Mouse (Mus musculus): ENCODE data around the gene Ap2a2. TPM values are rescaled to one million over a fixed set of nuclear protein-coding genes. Genes with fewer than 3 reads are reported as not detected.
A peak's percentile ranks its signal among the peaks of the same experiment; 100 is the strongest.
"Not testable (repeated sequence)": the region's sequence is repeated elsewhere in the genome, so short reads cannot be mapped to it uniquely, and the experiment has no call there.

Gene Ap2a2
- polyA plus RNA-seq, 1 experiment from 2014 or later: 70.3 TPM

- H3K9me3 ChIP-seq (ENCODE audit: control insufficient read depth, low read length); H3K27ac ChIP-seq (replicated peaks; ENCODE audit: low read depth, low read length); H3K27me3 ChIP-seq (ENCODE audit: control insufficient read depth, insufficient read depth, low read length); H3K4me3 ChIP-seq (ENCODE audit: low read depth, low read length); H3K36me3 ChIP-seq (ENCODE audit: control insufficient read depth, insufficient read depth, low read length); DNase-seq (ENCODE audit: low spot score); H3K4me2 ChIP-seq (ENCODE audit: low read depth, severe bottlenecking); H3K4me1 ChIP-seq (ENCODE audit: control insufficient read depth, insufficient read depth, low read length); H3K9ac ChIP-seq (ENCODE audit: low read length): not testable (repeated sequence)
- 82% methylated on average over 5 of the region's 5 CpGs for WGBS
- ATAC-seq (ENCODE audit: insufficient number of reproducible peaks, low FRiP score, low TSS enrichment, low read depth): peak; percentile 57
Observed at GRCm38 (mm10) chr7:141639335-141639890, 77.4 kb downstream of the Ap2a2 start.

DNA sequence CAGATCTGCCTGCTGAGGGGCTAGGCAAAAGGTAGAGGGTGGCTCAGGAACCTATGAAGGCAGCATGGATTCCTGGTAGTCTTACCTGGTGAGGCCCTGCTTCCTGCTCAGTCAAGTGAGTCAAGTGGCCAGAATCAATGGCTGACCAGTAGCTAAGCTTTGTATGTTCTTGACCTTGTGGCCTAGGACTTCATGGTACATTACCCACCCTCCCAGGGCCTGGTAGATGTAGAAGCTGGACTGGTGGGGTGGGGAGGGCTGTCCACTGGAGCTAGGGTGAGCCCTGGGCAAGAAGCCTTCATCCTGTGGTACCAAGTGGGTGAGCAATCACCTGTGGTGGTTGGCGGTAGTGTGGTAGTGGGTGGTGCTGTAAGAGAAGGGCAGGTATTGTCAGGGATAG is 80.4 kb downstream of the Ap2a2 start:
- WGBS: 91% methylated on average over 1 of the region's 1 CpGs
- H3K9me3 ChIP-seq (ENCODE audit: control insufficient read depth, low read length): no peaks in the 10 kb centered on the region
- H3K27ac ChIP-seq (replicated peaks; ENCODE audit: low read depth, low read length): no peak overlapping the region
- DNase-seq (ENCODE audit: low spot score) (no peak), ATAC-seq (ENCODE audit: insufficient number of reproducible peaks, low FRiP score, low TSS enrichment, low read depth) (no peak)
- H3K27me3 ChIP-seq (ENCODE audit: control insufficient read depth, insufficient read depth, low read length): no peaks in the 10 kb centered on the region
- no peak overlapping the region for H3K4me2 ChIP-seq (ENCODE audit: low read depth, severe bottlenecking)
- no peaks in the 10 kb centered on the region for H3K36me3 ChIP-seq (ENCODE audit: control insufficient read depth, insufficient read depth, low read length)
- H3K4me1 ChIP-seq (ENCODE audit: control insufficient read depth, insufficient read depth, low read length): no peaks in the 10 kb centered on the region
- H3K9ac ChIP-seq (ENCODE audit: low read length): no peak overlapping the region
- H3K4me3 ChIP-seq (ENCODE audit: low read depth, low read length): no peak overlapping the region

- Histone ChIP-seq H3K36me3 (ENCODE audit: control insufficient read depth, insufficient read depth, low read length) (no peaks in the 10 kb centered on the region), H3K4me2 (ENCODE audit: low read depth, severe bottlenecking) (no peak overlapping the region), H3K9ac (ENCODE audit: low read length) (no peak overlapping the region), H3K4me1 (ENCODE audit: control insufficient read depth, insufficient read depth, low read length) (no peaks in the 10 kb centered on the region), H3K4me3 (ENCODE audit: low read depth, low read length) (no peak overlapping the region), H3K27me3 (ENCODE audit: control insufficient read depth, insufficient read depth, low read length) (no peaks in the 10 kb centered on the region), H3K27ac (replicated peaks; ENCODE audit: low read depth, low read length) (no peak overlapping the region), H3K9me3 (ENCODE audit: control insufficient read depth, low read length) (no peaks in the 10 kb centered on the region)
- DNase-seq (ENCODE audit: low spot score) (peak; percentile 34), ATAC-seq (ENCODE audit: insufficient number of reproducible peaks, low FRiP score, low TSS enrichment, low read depth) (no peak)
- 48% methylated on average over 3 of the region's 3 CpGs for whole genome bisulfite sequencing
Observed at GRCm38 (mm10) chr7:141643160-141643559, 81.2 kb downstream of the Ap2a2 start.

DNA sequence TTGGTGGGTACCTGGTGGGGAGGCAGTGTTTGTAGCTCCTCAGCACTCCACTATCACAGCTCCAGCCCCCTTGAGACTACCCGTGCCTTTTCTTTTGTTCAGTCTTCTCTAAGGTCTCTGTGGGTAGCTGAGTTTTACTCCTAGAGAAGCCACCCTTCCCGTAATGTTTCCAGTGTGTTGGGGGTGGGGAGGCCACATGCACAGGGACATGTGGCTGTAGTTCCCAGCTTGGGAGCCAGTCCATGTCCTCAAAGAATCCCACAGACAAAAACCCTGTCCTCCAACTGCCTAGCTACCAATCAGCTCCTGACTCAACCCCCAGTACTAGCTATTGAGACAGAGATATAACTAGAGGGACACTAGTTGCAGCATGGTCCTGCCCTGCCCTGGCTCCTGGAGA is 85.1 kb downstream of the Ap2a2 start:
- DNase-seq (ENCODE audit: low spot score) (no peak), ATAC-seq (ENCODE audit: insufficient number of reproducible peaks, low FRiP score, low TSS enrichment, low read depth) (no peak)
- Histone ChIP-seq H3K9me3 (ENCODE audit: control insufficient read depth, low read length) (no peaks in the 10 kb centered on the region), H3K36me3 (ENCODE audit: control insufficient read depth, insufficient read depth, low read length) (no peaks in the 10 kb centered on the region), H3K9ac (ENCODE audit: low read length) (no peak overlapping the region), H3K27ac (replicated peaks; ENCODE audit: low read depth, low read length) (no peak overlapping the region), H3K4me2 (ENCODE audit: low read depth, severe bottlenecking) (no peak overlapping the region), H3K4me1 (ENCODE audit: control insufficient read depth, insufficient read depth, low read length) (no peaks in the 10 kb centered on the region), H3K4me3 (ENCODE audit: low read depth, low read length) (no peak overlapping the region), H3K27me3 (ENCODE audit: control insufficient read depth, insufficient read depth, low read length) (no peaks in the 10 kb centered on the region)
- 78% methylated on average over 2 of the region's 2 CpGs for WGBS

DNA sequence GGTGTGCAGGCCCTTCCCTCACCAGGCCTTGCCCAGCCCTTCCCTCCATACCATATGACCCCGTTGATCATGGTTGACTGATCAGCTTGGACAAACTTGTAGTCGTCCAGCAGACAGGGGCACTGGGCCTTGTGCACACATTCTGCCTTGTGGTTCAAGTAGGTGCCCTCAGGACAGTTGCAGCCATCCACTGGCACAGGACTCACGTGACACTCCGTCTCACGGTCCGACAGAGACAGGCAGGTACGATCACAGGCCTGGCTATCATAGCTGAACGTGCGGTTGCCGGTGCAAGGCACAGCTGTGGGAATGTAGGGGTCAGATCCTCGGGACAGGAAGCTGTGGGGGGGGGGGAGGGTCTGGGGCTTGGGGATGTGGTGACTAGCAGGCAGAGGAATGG is 85.8 kb downstream of the Ap2a2 start:
- Histone ChIP-seq H3K4me3 (ENCODE audit: low read depth, low read length) (no peak overlapping the region), H3K27me3 (ENCODE audit: control insufficient read depth, insufficient read depth, low read length) (no peaks in the 10 kb centered on the region), H3K4me1 (ENCODE audit: control insufficient read depth, insufficient read depth, low read length) (no peaks in the 10 kb centered on the region), H3K9ac (ENCODE audit: low read length) (no peak overlapping the region), H3K27ac (replicated peaks; ENCODE audit: low read depth, low read length) (no peak overlapping the region), H3K36me3 (ENCODE audit: control insufficient read depth, insufficient read depth, low read length) (no peaks in the 10 kb centered on the region), H3K4me2 (ENCODE audit: low read depth, severe bottlenecking) (no peak overlapping the region), H3K9me3 (ENCODE audit: control insufficient read depth, low read length) (no peaks in the 10 kb centered on the region)
- DNase-seq (ENCODE audit: low spot score): no peak
- no peak for ATAC-seq (ENCODE audit: insufficient number of reproducible peaks, low FRiP score, low TSS enrichment, low read depth)
- 79% methylated on average over 11 of the region's 11 CpGs for whole genome bisulfite sequencing

DNA sequence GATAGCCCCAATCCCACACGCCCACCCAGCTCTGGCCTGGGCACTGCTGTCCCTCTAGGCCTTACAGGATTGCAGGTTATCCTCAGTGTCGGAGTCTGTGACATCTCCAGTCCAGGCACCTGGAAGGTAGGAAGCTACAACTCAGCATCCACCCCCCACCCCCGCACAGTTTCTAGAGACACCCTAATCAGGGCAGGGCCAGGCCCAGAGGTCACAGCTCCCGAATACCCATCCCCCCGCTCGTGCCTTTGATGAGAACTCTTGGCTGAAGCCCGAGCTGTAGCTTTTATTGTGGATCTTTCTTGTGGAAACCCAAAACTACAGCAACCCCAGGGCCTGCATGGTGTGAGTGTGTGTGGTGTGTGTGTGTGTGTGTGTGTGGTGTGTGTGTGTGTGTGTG is 90.2 kb downstream of the Ap2a2 start:
- DNase-seq (ENCODE audit: low spot score): no peak
- H3K27ac ChIP-seq (replicated peaks; ENCODE audit: low read depth, low read length): no peak overlapping the region
- H3K4me1 ChIP-seq (ENCODE audit: control insufficient read depth, insufficient read depth, low read length): no peaks in the 10 kb centered on the region
- no peak overlapping the region for H3K9ac ChIP-seq (ENCODE audit: low read length)
- H3K4me2 ChIP-seq (ENCODE audit: low read depth, severe bottlenecking): no peak overlapping the region
- no peak for ATAC-seq (ENCODE audit: insufficient number of reproducible peaks, low FRiP score, low TSS enrichment, low read depth)
- no peaks in the 10 kb centered on the region for H3K27me3 ChIP-seq (ENCODE audit: control insufficient read depth, insufficient read depth, low read length)
- H3K4me3 ChIP-seq (ENCODE audit: low read depth, low read length): no peak overlapping the region
- H3K9me3 ChIP-seq (ENCODE audit: control insufficient read depth, low read length): no peaks in the 10 kb centered on the region
- WGBS: 38% methylated on average over 7 of the region's 7 CpGs
- no peaks in the 10 kb centered on the region for H3K36me3 ChIP-seq (ENCODE audit: control insufficient read depth, insufficient read depth, low read length)

DNA sequence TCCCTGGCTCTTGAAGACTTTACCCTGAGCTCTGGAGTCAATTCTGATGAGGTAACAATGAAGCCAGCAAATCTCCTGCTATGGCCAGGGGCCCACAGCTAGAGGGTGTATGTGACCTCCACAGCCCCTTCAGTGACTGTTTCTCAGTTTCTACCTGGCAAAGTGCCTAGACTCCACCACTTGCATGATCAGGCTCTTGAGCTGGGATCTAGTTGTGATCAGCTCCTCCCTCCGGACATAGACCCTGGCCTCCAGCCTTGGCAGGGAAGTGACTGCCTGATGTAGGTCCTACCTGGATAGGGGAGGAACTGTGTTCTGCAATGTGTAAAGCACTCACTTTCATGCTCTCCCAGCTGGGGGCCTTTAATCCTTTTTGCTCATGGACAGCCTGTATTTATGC is 98.4 kb downstream of the Ap2a2 start:
- Histone ChIP-seq H3K9me3 (ENCODE audit: control insufficient read depth, low read length) (no peaks in the 10 kb centered on the region), H3K36me3 (ENCODE audit: control insufficient read depth, insufficient read depth, low read length) (no peaks in the 10 kb centered on the region), H3K27me3 (ENCODE audit: control insufficient read depth, insufficient read depth, low read length) (no peaks in the 10 kb centered on the region), H3K9ac (ENCODE audit: low read length) (no peak overlapping the region), H3K4me2 (ENCODE audit: low read depth, severe bottlenecking) (no peak overlapping the region), H3K27ac (replicated peaks; ENCODE audit: low read depth, low read length) (no peak overlapping the region), H3K4me1 (ENCODE audit: control insufficient read depth, insufficient read depth, low read length) (no peaks in the 10 kb centered on the region), H3K4me3 (ENCODE audit: low read depth, low read length) (no peak overlapping the region)
- DNase-seq (ENCODE audit: low spot score) (no peak), ATAC-seq (ENCODE audit: insufficient number of reproducible peaks, low FRiP score, low TSS enrichment, low read depth) (no peak)
- WGBS: 87% methylated on average over 1 of the region's 1 CpGs

DNA sequence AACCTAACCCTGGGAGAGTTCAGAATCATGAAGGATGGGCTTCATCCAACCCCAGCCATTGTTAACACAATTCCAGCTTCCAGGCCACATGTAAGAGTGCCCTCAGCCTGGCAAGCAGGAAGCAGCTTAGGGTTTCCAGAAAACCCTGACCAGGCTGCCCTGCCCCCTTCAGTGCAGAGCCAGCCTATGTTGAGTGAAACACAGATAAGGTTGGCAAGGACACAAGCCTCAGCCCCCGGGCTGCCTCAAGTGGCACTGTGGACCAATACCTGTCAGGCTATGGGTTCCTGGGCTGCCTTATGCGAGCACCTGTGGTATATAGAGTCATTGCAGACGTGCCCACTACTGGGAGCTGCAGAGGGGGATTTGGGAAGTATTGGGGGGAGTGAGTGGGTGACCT is 99.5 kb downstream of the Ap2a2 start:
- H3K27me3 ChIP-seq (ENCODE audit: control insufficient read depth, insufficient read depth, low read length): no peaks in the 10 kb centered on the region

DNA sequence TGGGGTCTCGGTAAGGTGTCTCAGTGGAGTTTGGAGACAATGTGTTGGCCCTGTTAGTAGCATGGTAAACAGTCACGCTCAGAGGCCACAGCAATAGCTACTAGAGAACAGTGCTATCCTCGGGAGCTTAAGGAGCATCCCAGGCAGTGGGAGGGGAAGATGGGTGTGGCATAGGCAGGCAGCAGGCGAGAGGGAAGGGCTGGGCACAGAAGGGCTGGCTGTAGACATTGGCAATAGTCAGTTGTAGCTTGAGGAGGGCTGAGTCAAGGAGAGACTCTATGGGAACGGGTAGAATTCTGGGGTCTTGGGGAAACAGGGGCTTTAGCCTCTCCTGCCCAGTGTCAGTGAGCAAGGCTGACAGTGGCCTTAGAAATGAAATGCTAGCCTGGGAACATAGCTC is 100.2 kb downstream of the Ap2a2 start:
- ATAC-seq (ENCODE audit: insufficient number of reproducible peaks, low FRiP score, low TSS enrichment, low read depth) (no peak), DNase-seq (ENCODE audit: low spot score) (no peak)
- Histone ChIP-seq H3K36me3 (ENCODE audit: control insufficient read depth, insufficient read depth, low read length) (no peaks in the 10 kb centered on the region), H3K9ac (ENCODE audit: low read length) (no peak overlapping the region), H3K27ac (replicated peaks; ENCODE audit: low read depth, low read length) (no peak overlapping the region), H3K9me3 (ENCODE audit: control insufficient read depth, low read length) (no peaks in the 10 kb centered on the region), H3K4me1 (ENCODE audit: control insufficient read depth, insufficient read depth, low read length) (no peaks in the 10 kb centered on the region), H3K27me3 (ENCODE audit: control insufficient read depth, insufficient read depth, low read length) (no peaks in the 10 kb centered on the region), H3K4me2 (ENCODE audit: low read depth, severe bottlenecking) (no peak overlapping the region), H3K4me3 (ENCODE audit: low read depth, low read length) (no peak overlapping the region)
- 59% methylated on average over 5 of the region's 5 CpGs for WGBS

More for the DNA sequence above, 99.5 kb downstream of the Ap2a2 start:
- H3K4me3 ChIP-seq (ENCODE audit: low read depth, low read length): no peak overlapping the region
- H3K4me1 ChIP-seq (ENCODE audit: control insufficient read depth, insufficient read depth, low read length): no peaks in the 10 kb centered on the region
- H3K9ac ChIP-seq (ENCODE audit: low read length): no peak overlapping the region
- no peaks in the 10 kb centered on the region for H3K9me3 ChIP-seq (ENCODE audit: control insufficient read depth, low read length)
- no peak overlapping the region for H3K4me2 ChIP-seq (ENCODE audit: low read depth, severe bottlenecking)
- DNase-seq (ENCODE audit: low spot score) (no peak), ATAC-seq (ENCODE audit: insufficient number of reproducible peaks, low FRiP score, low TSS enrichment, low read depth) (no peak)
- H3K27ac ChIP-seq (replicated peaks; ENCODE audit: low read depth, low read length): no peak overlapping the region
- WGBS: 84% methylated on average over 3 of the region's 3 CpGs
- H3K36me3 ChIP-seq (ENCODE audit: control insufficient read depth, insufficient read depth, low read length): no peaks in the 10 kb centered on the region

All from limb, embryonic 11.5 days (tissue).